Mouse (Mus musculus) gastrocnemius, postnatal 4 days (tissue): ENCODE measurements around the gene Cpne4. TPM values are rescaled to one million over a fixed set of nuclear protein-coding genes. Genes with fewer than 3 reads are reported as not detected.

ENCODE experiments used
- DNase-seq, 2 experiments: peaks; one replicate each; pipeline ENCODE4 v3.0.0; 2021 to 2022; ENCODE audit warnings: low spot score in 2 of 2, mixed read lengths in 2 of 2
- microRNA-seq: library from miRNA; unstranded; fragments of <30 nt; microRNA quantifications from one replicate; pipeline ENCODE4 v1.2.0, GENCODE M21; 2021
- total RNA-seq, 2 experiments: library from RNA; stranded (reverse); gene quantifications; 2 replicates each; pipeline ENCODE4 v1.2.3; 2021

Cpne4 gene
- total RNA-seq, 2 experiments from 2014 or later, result not detected

DNA sequence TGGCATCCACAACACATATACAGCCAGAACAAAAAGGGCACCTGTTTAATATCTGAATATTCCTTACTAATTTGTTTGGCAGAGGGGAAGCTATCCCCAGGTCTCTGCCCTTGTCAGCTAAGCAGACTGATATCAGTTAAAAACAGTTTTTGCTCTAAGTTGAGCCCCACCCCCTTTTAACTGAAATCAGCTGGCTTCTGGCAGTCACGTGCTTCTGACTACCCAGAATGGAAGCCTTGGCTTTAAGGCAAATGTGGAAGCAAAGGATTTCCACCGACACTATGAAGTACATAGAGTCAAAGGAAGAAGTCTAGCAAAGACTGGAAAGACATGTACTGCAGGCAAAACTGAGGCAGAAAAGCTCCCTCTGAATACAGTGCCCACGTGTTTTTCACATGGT, 490.8 kb downstream of the Cpne4 start:
- DNase-seq, result no peak

DNA sequence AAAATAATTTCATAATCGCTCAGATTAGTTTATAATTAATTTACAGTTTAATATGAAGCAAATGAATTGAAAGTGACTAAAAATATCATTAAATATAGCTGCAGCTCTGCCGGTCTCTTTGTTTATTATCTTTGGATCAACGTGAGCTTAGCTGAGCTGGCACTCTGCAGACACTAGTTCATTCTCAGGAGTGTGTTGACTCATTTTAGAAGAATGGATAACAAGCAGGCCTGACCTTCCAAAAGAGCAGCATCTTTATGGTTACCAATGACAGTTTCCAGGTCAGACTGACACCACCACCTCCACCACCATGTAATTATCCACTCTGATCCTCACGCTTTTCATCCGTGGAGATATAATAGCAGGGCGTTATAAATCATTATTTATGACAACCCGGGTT, 498.9 kb downstream of the Cpne4 start:
- DNase-seq, result no peak

DNA sequence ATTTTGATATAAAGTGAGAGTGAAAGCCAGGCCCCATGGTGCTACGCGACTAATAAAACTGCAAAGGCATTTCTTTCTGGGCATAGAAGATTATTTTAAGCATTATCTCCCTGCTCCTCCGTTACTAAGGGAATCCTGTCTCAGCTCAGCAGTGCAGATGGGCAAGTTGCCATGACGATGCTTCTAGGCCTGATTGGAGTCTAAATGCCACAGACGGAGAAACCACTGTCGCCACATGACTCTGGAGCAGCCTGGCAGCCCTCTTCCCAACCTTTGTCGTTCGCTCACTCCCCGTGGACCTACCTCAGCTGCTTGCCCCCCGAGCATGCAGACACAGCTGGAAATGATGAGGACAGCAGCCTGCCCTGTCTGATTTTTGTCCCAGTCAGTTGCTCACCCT, 501.3 kb downstream of the Cpne4 start:
- DNase-seq, result no peak

DNA sequence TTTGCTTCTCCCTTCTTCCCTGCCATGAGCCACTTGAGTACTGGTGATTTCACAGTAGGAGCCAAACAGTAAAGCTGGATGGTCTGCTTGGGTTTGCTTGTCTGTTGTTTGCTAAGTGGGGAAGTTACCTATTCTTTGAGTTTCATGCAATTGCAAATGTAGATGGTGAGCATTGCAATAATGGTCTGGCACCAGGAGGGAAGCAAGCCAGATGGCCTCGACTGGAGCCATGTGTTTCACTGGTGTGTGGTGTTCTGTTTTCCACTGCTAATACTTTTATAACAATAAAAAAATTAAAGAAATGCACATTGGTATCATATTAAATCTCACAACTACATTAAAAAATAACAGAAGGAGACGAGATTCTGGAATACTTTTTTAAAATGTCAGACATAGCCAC, 502.6 kb downstream of the Cpne4 start:
- DNase-seq, result no peak

DNA sequence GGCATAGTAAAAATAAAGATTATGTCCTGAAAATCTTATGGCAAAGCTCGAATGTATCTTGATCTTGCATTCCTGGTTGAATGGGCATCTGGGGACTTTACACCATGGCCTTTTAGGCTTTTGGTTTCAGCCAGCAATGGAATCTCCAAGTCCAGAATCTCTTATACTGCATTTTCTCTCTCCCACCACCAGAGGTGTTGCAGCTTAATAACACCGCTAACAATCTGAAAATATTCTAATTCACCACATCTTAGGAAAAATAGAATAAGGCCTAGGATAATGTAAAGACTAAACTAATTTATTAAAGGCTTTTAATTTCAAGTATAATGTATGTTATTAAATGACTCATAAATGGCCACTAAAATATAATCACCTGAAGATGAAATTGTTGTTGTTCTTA, 503.2 kb downstream of the Cpne4 start:
- DNase-seq, result no peak

DNA sequence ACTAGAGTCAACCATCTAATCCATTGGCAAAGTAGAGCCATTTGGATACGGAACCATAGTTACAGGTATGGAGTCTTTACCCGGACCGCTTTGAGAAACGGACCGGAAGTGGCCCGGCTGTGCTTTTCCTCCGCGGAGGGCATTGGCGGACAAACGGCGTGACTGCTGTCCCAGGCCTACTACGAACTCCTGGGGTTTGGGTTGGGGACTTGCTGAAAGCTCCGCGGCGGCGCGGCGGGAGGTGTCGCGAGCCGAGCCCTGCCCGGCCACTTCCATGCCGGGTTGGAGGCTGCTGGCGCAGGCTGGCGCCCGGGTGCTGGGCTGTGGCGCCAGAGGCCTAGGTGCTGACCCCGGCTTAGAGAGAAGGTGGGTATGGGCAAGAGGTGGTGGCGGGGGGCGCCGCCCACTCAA, 506.1 kb downstream of the Cpne4 start, which contains the start of gene Mrpl3:
TSS of gene Mrpl3 (plus strand) at position 93 of the 411 bp plus-strand sequence.
- peak; percentile 74 to 83 for DNase-seq

DNA sequence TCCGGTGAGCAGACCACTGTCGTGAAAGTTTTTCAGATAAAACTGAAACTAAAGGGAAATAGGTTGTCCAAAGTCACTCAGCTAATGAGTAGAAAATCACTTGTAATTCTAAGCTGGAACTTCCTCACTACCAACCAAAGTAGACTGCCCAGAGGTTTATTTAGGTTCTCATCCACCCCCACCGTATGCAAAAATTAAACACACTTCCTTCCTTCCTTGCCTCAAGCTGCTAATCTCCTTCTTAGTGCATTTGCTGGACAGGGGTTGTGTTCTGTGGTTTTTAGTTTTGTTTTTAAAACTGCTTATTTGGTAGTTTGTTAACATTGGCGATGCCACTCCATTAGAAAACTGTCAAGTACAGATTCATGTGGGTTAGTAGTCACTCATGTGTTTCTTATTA, 506.7 kb downstream of the Cpne4 start:
- no peak for DNase-seq

DNA sequence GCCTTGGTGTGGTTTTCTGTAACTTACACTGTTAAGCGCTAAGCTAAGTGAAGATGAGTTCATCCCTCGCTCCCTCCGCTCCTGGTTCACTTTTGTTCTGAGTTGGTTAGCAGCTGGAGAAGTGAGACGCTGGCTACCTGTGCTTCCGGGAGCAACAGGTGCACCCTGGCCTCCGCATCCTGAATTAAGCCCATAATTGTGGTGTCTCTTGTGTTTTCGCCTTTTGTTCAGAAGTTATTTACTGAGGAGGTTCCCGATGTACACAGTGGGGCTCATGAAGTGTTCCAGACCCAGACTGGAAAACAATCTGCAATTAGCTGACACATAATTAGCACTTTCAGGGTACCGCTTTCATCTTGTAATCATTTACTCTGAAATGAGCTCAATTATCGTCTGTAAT, 522.0 kb downstream of the Cpne4 start:
- no peak for DNase-seq

DNA sequence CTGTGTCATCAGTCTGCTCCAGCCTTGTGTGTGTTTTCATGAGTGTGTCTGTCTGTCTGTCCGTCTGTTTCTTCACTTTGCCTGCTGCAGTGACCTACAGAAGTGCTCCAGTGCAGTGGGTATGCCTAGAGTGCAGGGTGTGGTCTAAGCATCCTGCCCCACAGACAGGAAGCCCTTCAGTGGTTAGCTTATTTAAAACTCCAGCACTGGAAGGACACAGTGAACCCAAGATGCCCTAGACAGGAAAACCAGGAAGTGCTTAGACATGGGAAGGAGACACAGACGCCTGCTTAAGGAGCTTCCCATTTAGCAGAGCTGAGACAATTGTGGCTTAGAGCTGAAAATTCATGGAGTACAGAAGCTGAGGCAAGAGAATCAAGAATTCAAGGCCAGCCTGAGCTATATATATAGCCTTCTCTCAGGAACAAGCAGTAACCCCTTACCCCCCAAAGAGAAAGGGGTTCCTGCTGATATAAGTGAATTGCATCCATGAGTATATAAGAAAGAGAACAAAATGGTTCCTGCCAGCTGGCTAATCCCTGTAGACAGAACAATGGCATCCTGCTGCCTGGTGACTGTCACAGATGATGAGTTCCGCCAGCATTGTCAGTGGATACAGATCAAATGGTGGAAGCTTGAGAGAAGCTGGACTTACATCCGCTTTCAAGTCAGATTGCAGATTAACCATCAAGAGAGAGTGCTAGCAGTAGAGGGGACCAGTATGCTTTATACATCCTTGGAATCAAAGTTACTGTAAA, 526.1 kb downstream of the Cpne4 start:
- no peak for DNase-seq

DNA sequence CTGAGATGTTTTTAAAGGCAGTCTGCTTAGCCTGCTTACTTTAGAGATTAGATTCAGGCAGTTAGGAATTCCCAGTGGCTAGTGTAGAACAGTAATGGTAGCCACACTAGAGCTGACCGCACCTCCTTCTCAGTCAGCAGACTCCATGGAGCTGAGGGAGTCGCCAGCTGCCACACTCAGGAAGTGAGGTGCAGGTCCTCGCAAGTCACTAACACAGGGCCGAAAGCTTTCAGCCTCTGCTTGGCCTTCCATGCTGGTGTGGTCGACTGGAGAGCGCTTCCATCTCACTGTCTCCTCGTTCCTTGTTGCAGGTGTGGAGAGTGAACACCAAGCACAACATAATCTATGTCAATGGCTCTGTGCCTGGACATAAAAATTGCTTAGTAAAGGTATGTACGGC, 527.8 kb downstream of the Cpne4 start:
- no peak for DNase-seq

DNA sequence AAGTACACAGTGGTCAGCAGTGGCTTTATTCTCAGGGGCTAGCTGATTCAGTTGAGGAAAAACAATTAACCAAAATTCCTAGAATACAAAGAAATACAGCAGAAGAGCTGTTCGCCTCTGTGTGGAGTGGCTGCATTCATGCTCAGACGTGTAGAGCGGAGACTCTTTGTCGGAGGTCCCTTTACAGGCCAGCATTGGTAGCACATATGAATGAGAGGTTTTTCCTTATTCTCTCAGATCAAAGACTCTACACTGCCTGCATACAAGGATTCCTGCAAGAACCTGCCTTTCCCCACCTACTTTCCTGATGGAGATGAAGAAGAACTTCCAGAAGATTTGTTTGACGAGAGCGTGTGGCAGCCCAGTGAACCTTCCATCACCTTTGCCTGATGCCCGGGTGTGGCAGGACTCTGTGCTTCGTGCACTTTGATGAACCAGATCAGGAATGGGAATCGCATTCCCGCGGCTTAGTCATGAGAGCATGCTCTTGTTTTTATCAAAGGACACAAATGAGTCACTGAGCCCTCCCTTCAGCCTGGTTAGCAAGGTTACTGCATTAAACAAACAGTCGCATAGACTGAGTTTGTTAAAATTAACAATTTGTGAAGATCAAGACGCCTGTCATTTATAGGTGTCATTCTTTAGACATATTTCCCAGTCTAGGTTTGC, 529.8 kb downstream of the Cpne4 start:
- no peak for DNase-seq

DNA sequence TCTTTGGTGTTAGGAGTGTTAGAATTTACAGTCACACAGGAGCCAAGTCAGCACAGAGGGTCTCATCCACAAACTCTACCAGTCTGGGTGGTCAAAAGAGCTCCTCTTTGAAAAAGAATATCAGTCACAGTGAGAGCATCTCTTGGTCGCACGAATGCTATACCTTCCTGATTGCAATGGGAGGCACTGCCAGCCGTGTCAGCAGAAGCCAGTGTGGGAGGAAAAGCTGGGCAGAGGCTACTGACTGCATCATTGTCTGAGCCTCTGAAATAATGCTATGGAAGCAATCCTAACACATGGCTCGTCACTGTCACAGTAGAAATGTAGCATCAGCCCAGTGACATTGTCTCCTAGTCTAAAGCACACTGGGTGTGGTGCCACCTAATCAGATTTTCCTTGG, 531.4 kb downstream of the Cpne4 start:
- DNase-seq, result no peak

DNA sequence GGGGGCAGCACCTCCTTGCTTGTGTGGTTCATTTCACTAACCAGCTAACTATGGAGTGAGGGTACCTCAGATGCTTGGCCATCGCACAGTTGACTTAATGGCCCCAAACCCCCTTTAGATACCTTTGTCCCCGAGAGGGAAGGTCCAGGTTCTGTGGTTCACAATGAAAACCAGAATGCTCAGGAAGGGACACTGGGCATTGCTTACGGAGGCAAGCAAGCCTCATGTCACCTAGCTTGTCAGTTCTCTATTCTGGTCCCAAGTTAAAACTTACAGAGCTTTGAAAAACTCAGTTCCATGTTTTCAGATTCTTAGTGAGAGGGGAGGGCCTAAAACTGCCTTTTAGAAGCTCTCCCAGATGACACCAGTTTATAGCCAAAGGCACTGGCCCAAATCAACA, 533.2 kb downstream of the Cpne4 start:
- no peak for DNase-seq

Small RNAs within 50 kb of the gene (microRNA-seq; reads per million reads assigned to microRNA genes)
- gene Gm23391, result not detected

Other genes with a start within 250 kb of the Cpne4 start
- under 1 TPM; 0.32 to 0.57 TPM for gene Acpp, start 209.5 kb upstream of the Cpne4 start, total RNA-seq